Mouse (Mus musculus): ENCODE measurements around the gene Borcs5.
"Not testable (repeated sequence)": the region's sequence is repeated elsewhere in the genome, so short reads cannot be mapped to it uniquely, and the experiment has no call there.

The Borcs5 gene

GRCm38 (mm10) chr6:134670881-134671411, 31.6 kb downstream of the Borcs5 start:
- no peak for DNase-seq (ENCODE audit: low read depth, low spot score)

DNA sequence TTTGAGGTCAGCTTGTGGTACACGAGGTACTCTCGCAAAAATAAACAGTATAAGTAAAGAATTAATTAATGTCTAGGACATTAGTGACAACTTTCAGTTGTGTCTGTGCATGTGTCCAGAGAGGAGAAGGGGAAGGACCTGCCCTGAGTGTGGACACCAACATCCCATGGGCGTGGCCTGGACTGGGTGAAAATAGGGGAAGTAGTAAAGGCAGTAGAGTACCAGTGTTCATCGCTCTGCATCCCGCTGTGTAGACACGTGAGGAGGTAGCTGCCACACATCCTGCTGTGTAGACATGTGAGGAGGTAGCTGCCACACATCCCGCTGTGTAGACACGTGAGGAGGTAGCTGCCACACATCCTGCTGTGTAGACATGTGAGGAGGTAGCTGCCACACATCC, 34.4 kb downstream of the Borcs5 start:
- DNase-seq (ENCODE audit: low read depth, low spot score) = not testable (repeated sequence)

DNA sequence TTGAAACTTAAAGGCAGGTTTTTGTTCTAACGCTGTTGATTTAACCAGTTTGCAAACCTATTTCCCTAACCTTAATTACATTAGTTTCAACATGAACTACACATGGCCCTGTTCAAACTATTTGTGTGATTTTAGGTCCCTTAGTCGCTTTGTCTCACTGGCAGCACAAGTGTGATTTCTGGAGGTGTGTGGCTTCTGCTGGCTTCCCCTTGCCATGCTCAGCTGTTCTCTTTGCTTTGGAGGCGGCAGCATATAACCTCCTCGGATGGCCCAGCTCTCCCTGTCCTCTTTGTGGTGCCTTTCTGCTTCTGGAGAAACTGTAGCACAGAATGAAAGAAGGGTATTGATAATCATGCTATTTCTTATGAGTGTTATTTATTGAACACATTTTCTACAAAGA, 38.2 kb downstream of the Borcs5 start:
- no peak for DNase-seq (ENCODE audit: low read depth, low spot score)

DNA sequence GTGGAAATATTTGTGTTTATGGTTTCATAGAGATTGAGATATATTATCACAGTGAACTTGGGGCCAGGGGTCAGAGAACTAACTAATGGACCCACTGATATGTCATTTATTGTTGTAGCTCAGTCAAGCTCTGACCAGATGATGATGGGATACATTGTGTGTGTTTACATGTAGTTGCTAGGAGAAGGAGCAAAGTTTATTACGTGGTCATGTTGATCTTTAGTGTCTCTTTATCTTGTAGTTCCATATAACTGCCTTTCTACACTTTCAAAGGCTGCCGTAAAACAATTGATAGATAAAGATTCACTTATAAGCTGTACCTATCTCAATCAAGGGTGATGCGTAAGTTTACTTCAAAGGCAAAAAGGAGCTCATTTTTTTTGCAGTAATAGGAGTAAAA, 38.7 kb downstream of the Borcs5 start:
- DNase-seq (ENCODE audit: low read depth, low spot score) = no peak

GRCm38 (mm10) chr6:134679330-134679729, 40.0 kb downstream of the Borcs5 start:
- DNase-seq (ENCODE audit: low read depth, low spot score) = not testable (repeated sequence)

GRCm38 (mm10) chr6:134684354-134684915, 45.1 kb downstream of the Borcs5 start:
- DNase-seq (ENCODE audit: low read depth, low spot score) = no peak

DNA sequence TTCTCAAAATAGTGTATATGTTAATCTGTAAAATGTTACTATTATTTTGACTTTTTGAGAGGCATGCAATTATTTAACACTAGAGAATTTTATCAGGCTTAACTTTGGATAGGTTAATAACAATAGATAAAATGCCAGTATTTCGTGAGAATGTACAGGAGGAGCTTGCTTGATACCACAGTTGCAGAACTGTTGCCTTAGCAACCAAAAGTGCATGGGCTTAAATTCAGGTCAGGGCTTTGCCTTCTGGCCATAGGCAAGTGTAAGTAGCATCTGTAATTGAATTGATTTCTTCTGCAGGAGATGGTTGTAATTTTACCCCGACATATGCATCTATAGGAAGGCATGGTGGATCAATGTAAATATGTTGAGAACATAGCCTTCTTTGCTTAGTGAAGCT, 45.7 kb downstream of the Borcs5 start:
- no peak for DNase-seq (ENCODE audit: low read depth, low spot score)

DNA sequence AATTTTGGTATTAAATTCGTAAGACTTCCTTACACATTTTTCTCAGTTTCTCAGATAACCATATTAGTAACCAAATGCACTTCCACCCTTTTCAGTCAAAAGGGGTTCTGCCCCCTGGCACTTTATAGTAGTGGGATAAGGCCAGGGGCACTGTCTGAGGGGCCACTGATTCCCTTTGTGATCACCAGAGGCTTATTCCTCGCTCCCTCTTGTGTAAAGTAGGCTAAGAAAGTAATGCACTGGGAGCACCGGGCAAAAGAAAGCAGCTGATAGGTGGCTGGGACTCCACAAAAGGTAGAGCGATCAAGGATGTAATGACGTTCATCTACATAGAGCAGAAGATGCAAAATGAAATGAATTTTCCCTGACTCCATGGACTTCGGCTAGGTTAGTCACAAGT, 46.2 kb downstream of the Borcs5 start:
- DNase-seq (ENCODE audit: low read depth, low spot score) = no peak

GRCm38 (mm10) chr6:134694498-134694897, 55.2 kb downstream of the Borcs5 start:
- no peak for DNase-seq (ENCODE audit: low read depth, low spot score)

DNA sequence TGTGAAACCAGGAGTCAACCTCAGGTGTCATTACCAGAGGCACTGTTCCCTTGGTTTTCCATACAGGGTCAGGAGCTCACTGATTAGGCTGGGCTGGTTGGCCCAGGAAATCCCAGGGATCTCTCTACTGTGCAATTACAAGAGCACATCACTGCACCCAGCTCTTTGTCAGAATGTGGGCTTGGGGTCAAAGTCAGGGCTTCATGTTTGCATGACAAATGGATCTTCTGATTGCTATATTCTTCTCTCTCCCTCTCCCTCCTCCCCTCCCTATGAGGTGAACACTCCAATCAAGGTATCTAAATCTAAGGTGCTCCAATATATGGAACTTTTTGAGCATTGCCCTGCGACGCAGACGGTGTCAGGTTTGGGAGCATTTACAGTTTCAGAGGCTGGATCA, 55.7 kb downstream of the Borcs5 start:
- DNase-seq (ENCODE audit: low read depth, low spot score) = no peak

DNA sequence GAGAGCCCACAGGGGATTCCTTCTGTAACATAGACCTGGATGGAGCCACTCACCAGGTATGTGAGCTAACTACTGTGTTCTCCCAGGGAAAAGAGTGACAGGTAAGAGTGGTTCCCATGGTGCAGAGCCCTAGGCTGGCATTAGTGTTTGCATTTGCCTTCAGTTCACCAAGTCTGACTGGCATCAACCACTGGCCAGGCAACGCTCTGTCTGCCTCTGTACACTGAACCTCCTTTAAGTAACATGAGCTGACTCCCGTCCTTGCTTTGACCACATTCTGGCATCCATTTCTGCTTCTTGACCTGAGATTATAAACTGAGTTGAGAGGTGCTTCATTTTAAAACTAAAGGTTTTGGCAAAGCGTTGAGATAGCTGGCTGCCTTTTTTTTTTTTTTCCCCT, 56.3 kb downstream of the Borcs5 start:
- DNase-seq (ENCODE audit: low read depth, low spot score) = no peak

DNA sequence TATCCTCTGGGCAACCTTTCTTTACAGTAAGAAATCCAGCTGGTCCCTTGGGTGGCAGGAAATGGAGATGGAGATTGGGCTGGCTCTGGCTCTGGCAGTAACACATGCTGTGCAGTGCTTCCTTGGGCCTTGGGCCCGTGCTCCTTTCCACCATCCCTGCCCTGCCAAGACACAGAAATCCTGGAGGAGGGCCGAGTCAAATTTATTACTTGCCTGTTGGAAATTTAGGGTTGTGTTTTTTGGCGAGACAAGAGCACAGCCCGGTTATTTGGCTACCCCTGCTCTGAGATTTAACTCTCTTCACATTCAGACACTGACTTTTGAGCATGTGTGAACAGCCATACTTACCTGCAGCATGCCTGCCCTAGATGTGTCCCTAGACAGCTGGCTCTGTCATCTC, 56.8 kb downstream of the Borcs5 start:
- no peak for DNase-seq (ENCODE audit: low read depth, low spot score)

GRCm38 (mm10) chr6:134696554-134696953, 57.2 kb downstream of the Borcs5 start:
- DNase-seq (ENCODE audit: low read depth, low spot score) = no peak

GRCm38 (mm10) chr6:134698243-134698642, 58.9 kb downstream of the Borcs5 start:
- no peak for DNase-seq (ENCODE audit: low read depth, low spot score)

DNA sequence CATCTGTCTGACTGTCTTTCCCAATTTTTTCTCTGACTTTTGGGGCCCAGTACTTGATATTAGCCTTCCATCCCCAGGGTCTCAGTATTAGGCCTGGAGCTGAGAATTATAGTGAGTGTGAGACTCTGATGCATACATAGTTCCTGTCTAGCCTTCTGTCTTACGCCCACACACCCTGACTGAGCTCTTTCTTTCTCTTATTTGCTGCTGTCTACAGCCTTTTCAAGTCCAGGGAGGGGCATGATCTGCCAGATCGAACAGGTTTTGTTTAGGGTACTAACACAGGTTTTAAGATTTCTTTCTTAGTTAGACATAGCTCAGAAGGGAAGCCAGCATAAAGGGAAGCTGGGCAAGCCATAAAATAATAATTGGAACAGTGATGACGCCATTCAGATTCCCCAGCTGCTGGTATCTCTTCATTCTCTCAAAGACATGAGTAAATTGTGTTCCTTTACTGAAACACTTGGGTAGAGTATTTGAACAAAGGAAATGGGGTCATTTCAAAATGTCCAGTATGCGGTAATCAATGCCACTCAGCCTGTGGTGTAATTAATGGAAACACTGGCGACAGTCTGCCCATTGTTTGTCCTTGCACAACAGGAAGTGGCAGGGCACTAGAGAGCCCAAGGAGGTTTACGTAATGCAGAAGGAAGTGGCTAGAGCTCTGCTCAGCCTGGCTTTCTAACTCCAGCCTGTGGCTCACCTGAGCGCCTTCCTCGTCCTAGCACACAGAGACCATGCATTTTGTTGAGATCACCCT, 61.3 kb downstream of the Borcs5 start:
- DNase-seq (ENCODE audit: low read depth, low spot score) = no peak

DNA sequence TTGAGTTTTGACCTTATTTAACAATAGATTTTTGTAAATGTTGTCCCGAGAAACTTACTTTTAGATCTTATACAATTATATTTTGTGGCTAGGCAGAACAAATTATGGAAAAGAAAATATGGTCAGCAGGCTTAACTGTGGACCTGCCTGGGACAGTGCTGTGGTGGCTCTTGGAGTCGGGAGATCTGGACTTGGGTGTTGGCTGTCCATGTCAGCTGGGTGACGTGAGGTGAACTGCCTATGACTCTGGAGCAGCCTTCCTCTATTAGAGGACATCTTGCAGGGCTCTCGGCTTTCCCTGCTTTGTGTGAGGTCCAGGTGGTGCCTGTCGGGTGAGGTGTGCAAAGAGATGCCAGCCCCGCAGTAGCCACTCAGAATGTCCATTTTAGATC, 61.9 kb downstream of the Borcs5 start:
- DNase-seq (ENCODE audit: low read depth, low spot score) = no peak

DNA sequence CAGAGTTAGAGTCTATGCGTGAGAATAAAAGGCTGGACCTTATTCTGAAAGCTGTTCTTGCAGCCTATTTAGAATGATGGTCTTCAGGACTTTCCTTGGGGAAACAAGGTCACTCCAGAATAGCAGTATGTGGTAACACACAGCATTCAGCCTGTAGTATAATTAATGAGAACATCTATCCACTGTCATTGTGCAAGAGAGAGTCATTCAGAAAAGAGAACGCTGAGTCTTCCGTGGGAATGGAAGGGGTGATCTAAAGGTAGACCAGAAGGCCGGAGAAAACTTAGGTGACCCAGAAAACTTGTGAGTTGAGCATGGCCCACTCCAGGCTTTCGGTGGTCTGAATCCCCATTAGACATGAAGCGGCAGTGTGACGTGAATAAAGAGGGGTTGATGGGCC, 62.9 kb downstream of the Borcs5 start:
- no peak for DNase-seq (ENCODE audit: low read depth, low spot score)

DNA sequence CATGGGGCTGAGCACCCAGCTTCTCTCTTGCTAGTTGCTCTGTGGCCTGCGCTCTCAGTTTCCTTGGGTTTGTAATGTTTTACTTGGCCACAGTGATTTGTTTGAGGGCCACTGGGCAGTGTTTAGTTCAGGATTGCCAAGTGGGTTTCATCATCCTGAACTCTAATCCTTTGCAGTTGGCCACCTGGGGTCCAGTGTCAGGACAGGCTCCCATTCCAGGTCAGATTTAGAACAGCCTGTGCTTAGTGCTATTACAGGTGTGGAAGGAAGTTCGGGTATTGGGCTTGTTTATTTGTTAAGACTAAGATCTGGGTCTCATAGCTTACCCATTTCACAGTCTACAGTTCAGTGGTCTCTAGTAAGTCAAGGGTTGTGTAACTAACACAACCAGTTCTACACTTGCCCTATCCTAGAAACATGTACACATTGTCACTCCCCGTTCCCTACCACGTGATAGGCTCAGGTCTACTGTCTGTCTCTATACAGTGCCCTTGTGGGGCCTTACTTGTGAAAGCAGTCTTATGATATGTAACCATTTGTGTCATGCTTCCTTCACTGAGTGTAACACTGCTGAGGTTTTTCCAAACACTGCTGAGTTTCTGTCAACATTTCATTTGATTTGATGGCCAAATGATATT, 63.9 kb downstream of the Borcs5 start:
- DNase-seq (ENCODE audit: low read depth, low spot score) = no peak

DNA sequence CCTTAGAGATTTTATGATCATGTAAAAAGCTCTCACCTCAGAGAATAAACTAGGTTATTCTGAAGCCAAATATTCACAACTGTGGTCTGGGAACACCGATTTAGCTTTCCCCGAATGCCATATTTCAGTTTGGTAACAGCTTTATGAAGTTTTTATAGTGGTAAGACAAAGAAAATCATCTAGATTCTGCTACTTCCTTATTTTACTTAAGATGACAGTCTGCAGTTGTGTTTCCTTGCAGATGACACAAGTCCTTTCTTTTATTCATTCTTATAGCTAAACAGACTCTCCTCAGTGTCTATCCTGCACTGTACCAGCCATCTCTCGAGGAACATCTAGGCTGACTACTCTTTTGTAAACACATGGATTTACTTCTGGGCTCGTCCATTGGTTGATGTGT, 67.2 kb downstream of the Borcs5 start:
- DNase-seq (ENCODE audit: low read depth, low spot score) = no peak

GRCm38 (mm10) chr6:134710020-134710419, 70.7 kb downstream of the Borcs5 start:
- DNase-seq (ENCODE audit: low read depth, low spot score) = no peak

DNA sequence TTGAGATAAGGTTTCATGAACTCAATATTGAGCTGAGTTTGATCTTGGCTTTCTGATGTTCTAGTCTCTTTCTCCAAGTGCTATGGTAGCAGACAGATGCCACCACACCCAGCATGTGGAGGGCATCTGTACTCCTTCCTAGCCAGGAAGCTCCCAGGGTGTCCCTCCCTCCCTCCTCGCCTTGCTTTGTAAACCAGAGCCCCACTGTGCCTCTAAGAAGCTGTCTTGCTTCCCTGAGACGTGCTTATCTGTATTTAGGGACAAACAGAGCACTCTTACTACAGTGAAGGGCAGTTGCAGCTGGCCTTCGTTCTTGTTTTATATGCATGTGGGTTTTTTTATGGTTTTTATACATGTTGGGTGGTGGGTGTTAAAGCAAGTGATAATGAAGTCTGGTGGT, 74.0 kb downstream of the Borcs5 start:
- no peak for DNase-seq (ENCODE audit: low read depth, low spot score)

DNA sequence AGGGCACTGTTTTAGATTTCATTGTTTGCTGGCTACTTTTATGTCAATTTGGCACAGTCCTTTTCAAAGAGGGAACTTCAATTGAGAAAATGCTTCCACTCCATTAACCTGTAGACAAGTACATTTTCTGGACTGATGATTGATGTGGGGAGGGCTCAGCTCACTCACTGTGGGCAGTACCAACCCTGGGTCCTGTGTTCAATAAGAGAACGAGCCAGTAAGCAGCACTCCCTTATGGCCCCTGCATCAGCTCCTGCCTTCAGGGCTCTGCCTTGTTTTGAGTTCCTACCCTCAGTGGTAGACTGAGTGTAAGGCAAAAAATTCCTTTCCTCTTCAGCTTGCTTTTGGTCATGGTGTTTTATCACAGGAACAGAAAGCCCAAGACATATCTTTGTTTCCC, 74.6 kb downstream of the Borcs5 start:
- DNase-seq (ENCODE audit: low read depth, low spot score) = no peak

DNA sequence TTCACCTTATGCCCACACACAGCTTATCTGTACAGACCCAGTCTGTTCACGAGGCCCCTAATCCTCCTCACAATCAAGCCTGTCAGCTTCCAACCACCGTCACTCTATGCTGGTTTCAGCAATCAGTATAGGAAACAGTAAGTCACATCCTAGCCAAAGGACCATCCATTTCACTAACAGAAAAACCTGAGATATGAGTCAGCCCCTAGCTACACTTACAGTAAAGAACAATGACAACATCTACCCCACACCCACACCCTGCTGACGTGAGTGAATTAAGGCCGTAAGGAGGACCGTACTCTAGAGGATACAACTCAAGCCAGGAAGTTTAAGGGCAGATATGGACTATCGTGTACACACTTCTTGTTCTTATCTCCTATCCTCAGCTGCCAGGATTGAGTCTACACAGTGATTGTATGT, 76.9 kb downstream of the Borcs5 start:
- DNase-seq (ENCODE audit: low read depth, low spot score) = no peak
